Mouse (Mus musculus) E14TG2a.4 (cell line): ENCODE data around the gene Grb7.

Source experiments
- CTCF ChIP-seq: conservative IDR thresholded peaks from 2 replicates; pipeline ENCODE4 v1.5.1; 2014; ENCODE audit warnings: low read length
- NANOG ChIP-seq: IDR thresholded peaks from 2 replicates; pipeline ENCODE4 v1.6.1; 2014; ENCODE audit warnings: borderline replicate concordance, low read length, mixed read lengths
- POU5F1 ChIP-seq: IDR thresholded peaks from 2 replicates; pipeline ENCODE4 v1.6.1; 2014; ENCODE audit warnings: low read length, borderline replicate concordance

DNA sequence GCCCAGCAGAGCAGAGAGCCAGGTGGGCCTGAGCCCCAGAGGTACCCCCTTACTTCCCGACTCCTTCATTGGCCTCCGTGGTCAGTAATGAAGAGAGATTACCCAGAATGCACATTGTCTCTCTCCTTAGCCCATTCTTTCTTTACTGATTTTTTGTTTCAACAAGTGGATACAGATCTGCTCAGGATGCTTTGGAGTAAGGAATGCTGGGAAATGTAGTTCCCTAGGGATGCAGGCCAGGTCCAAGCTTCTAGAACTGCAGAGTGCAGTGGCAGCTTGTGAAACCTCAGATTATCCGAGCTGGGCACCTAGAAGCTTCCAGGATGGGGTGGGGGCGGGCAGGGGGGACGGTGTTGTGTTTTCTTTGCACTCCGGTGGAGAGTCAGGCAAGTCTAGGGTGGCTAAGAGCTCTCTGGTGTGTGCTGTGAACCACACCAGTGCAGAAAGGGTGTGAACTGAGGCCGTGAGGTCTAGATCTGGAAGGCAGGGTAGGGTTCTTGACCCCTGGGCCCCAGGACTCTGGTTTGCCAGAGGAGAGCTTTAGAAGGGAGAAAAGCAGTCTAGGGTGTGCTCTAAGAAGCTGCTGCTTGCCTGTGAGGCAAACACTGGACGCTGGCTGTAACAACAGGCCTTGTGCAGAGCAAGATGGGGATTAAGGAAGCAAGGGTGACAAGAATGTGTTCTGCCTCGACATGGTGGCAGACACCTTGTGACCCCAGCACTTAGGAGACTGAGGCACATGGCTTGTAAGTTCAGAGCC is 14.3 kb upstream of the Grb7 start:
- no peak for TF ChIP-seq CTCF
- TF ChIP-seq POU5F1, result no peak
- no peak for TF ChIP-seq NANOG
